Mouse (Mus musculus): ENCODE results near the gene Spata19. TPM values are rescaled to one million over a fixed set of nuclear protein-coding genes. Genes with fewer than 3 reads are reported as not detected.

Spata19 gene
- total RNA-seq (2021): not detected
- long read RNA-seq, experiment 1: 0 reads
- long read RNA-seq, experiment 2: 0 reads

GRCm38 (mm10) chr9:27396500-27396899, at the start of gene Spata19:
Spata19 (plus strand) TSS chr9:27396800.
- no peak for DNase-seq (ENCODE audit: low spot score in 2 of 2)

GRCm38 (mm10) chr9:27353082-27353481, 43.5 kb upstream of the Spata19 start:
- DNase-seq (ENCODE audit: low spot score in 2 of 2): no peak

- no peak for DNase-seq (ENCODE audit: low spot score in 2 of 2)
Observed at GRCm38 (mm10) chr9:27357893-27358292, 38.7 kb upstream of the Spata19 start.

- DNase-seq (ENCODE audit: low spot score in 2 of 2): no peak
Observed at GRCm38 (mm10) chr9:27367231-27367630, 29.4 kb upstream of the Spata19 start.

GRCm38 (mm10) chr9:27369108-27369507, 27.5 kb upstream of the Spata19 start:
- DNase-seq (ENCODE audit: low spot score in 2 of 2): no peak

- no peak for DNase-seq (ENCODE audit: low spot score in 2 of 2)
Observed at GRCm38 (mm10) chr9:27375746-27376145, 20.9 kb upstream of the Spata19 start.

GRCm38 (mm10) chr9:27386951-27387350, 9.6 kb upstream of the Spata19 start:
- DNase-seq (ENCODE audit: low spot score in 2 of 2): no peak

- no peak for DNase-seq (ENCODE audit: low spot score in 2 of 2)
Observed at GRCm38 (mm10) chr9:27401169-27401568, 4.6 kb downstream of the Spata19 start.

GRCm38 (mm10) chr9:27409733-27410132, 13.1 kb downstream of the Spata19 start:
- DNase-seq (ENCODE audit: low spot score in 2 of 2): no peak

GRCm38 (mm10) chr9:27414058-27414460, 17.5 kb downstream of the Spata19 start:
- DNase-seq (ENCODE audit: low spot score in 2 of 2): peak; percentile 66 to 73

GRCm38 (mm10) chr9:27424511-27424910, 27.9 kb downstream of the Spata19 start:
- DNase-seq (ENCODE audit: low spot score in 2 of 2): no peak

GRCm38 (mm10) chr9:27428552-27428951, 32.0 kb downstream of the Spata19 start:
- no peak for DNase-seq (ENCODE audit: low spot score in 2 of 2)

GRCm38 (mm10) chr9:27433301-27433700, 36.7 kb downstream of the Spata19 start:
- DNase-seq (ENCODE audit: low spot score in 2 of 2): no peak

GRCm38 (mm10) chr9:27435936-27436335, 39.3 kb downstream of the Spata19 start:
- DNase-seq (ENCODE audit: low spot score in 2 of 2): no peak

GRCm38 (mm10) chr9:27437391-27438061, 40.9 kb downstream of the Spata19 start:
- DNase-seq (ENCODE audit: low spot score in 2 of 2): no peak

GRCm38 (mm10) chr9:27449780-27450422, 53.3 kb downstream of the Spata19 start:
- DNase-seq (ENCODE audit: low spot score in 2 of 2): no peak

Other genes with a start within 250 kb of the Spata19 start
- 10 to 100 TPM; 32.4 to 35.4 TPM for gene Jam3, start 241.4 kb upstream of the Spata19 start, total RNA-seq (2021)
- gene Igsf9b, start 97.6 kb upstream of the Spata19 start, total RNA-seq (2021): 1 to 10 TPM; 3.1 to 4.2 TPM